Mouse (Mus musculus): ENCODE data around the gene Sin3a. TPM values are rescaled to one million over a fixed set of nuclear protein-coding genes. Genes with fewer than 3 reads are reported as not detected.

Gene Sin3a
- polyA plus RNA-seq, 1 experiment from 2014 or later = 32.8 TPM

Other genes with a start within 250 kb of the Sin3a start
- 0.88 and 1.1 TPM in 2 replicates for gene Odf3l1, start 207.4 kb upstream of the Sin3a start, polyA plus RNA-seq (2015; fragmentation: Nextera tagmentation; extraction: Ambion mirVana)
- 31.2 and 34.1 TPM in 2 replicates for gene Cspg4, start 207.0 kb upstream of the Sin3a start, polyA plus RNA-seq (2015; fragmentation: Nextera tagmentation; extraction: Ambion mirVana)
- 10.3 and 12.2 TPM in 2 replicates for gene Snx33, start 143.7 kb upstream of the Sin3a start, polyA plus RNA-seq (2015; fragmentation: Nextera tagmentation; extraction: Ambion mirVana)
- gene Imp3, start 134.6 kb upstream of the Sin3a start, polyA plus RNA-seq (2015; fragmentation: Nextera tagmentation; extraction: Ambion mirVana) = 89.4 and 95.0 TPM in 2 replicates
- gene Snupn, start 121.2 kb upstream of the Sin3a start, polyA plus RNA-seq (2015; fragmentation: Nextera tagmentation; extraction: Ambion mirVana) = 25.3 and 27.9 TPM in 2 replicates
- gene Ptpn9, start 77.1 kb upstream of the Sin3a start, polyA plus RNA-seq (2015; fragmentation: Nextera tagmentation; extraction: Ambion mirVana) = 26.6 and 27.2 TPM in 2 replicates
- gene Man2c1, start 58.6 kb downstream of the Sin3a start, polyA plus RNA-seq (2015; fragmentation: Nextera tagmentation; extraction: Ambion mirVana) = 72.5 and 78.0 TPM in 2 replicates
- 9.8 and 9.9 TPM in 2 replicates for gene Neil1, start 76.3 kb downstream of the Sin3a start, polyA plus RNA-seq (2015; fragmentation: Nextera tagmentation; extraction: Ambion mirVana)
- gene Commd4, start 86.3 kb downstream of the Sin3a start, polyA plus RNA-seq (2015; fragmentation: Nextera tagmentation; extraction: Ambion mirVana) = 97.6 and 105 TPM in 2 replicates
- gene Trcg1, start 164.5 kb downstream of the Sin3a start, polyA plus RNA-seq (2015; fragmentation: Nextera tagmentation; extraction: Ambion mirVana) = 0.05 TPM in 1 of 2 replicates, not detected in the other
- gene 1700017B05Rik, start 190.6 kb downstream of the Sin3a start, polyA plus RNA-seq (2015; fragmentation: Nextera tagmentation; extraction: Ambion mirVana) = 21.5 and 24.4 TPM in 2 replicates